Mouse (Mus musculus) ES-E14 (cell line): ENCODE data around the gene Nptxr. TPM values are rescaled to one million over a fixed set of nuclear protein-coding genes. Genes with fewer than 3 reads are reported as not detected.

ENCODE experiments used
- DNase-seq: peaks from one replicate; pipeline ENCODE4 v3.0.0-alpha.2; 2013; ENCODE audit warnings: low read depth, low spot score
- H3K27ac ChIP-seq: 2 replicates; pipeline ENCODE4 v1.5.1; 2012; ENCODE audit warnings: low read depth, mild to moderate bottlenecking, low read length, moderate library complexity, mixed read lengths; ENCODE audit not compliant: poor library complexity, insufficient read depth, severe bottlenecking
- H3K36me3 ChIP-seq: 2 replicates; pipeline ENCODE4 v1.6.1; 2012; ENCODE audit warnings: mild to moderate bottlenecking, low read length, moderate library complexity, mixed read lengths; ENCODE audit not compliant: control insufficient read depth, poor library complexity, insufficient read depth, severe bottlenecking
- H3K4me1 ChIP-seq, 2 experiments: fragments of 150-350 bp in 1 of 2; sonication (generic) in 1 of 2; 2 replicates each; pipeline ENCODE4 v1.6.1; 2012; ENCODE audit warnings: low read length in 2 of 2, mild to moderate bottlenecking in 1 of 2, mixed read lengths in 1 of 2; ENCODE audit not compliant: control insufficient read depth in 2 of 2, insufficient read depth in 2 of 2, poor library complexity in 1 of 2
- H3K4me3 ChIP-seq, 2 experiments: fragments of 150-350 bp in 1 of 2; sonication (generic) in 1 of 2; 2 replicates each; pipeline ENCODE4 v1.5.1; 2012; ENCODE audit warnings: low read length in 2 of 2, low read depth in 1 of 2, mild to moderate bottlenecking in 1 of 2, mixed read lengths in 1 of 2; ENCODE audit not compliant: insufficient read depth in 1 of 2, poor library complexity in 1 of 2, severe bottlenecking in 1 of 2
- H3K9ac ChIP-seq: 2 replicates; pipeline ENCODE4 v1.6.1; 2012; ENCODE audit warnings: low read depth, mild to moderate bottlenecking, low read length, mixed read lengths; ENCODE audit not compliant: poor library complexity, insufficient read depth, severe bottlenecking
- H3K9me3 ChIP-seq: fragments of 150-350 bp; sonication (generic); 2 replicates; pipeline ENCODE4 v1.6.1; 2012; ENCODE audit warnings: low read depth, mild to moderate bottlenecking, low read length; ENCODE audit not compliant: control insufficient read depth, insufficient read depth
- CHD2 ChIP-seq: IDR thresholded peaks from 2 replicates; pipeline ENCODE4 v1.6.1; 2014; ENCODE audit warnings: mild to moderate bottlenecking, low read depth, low read length, inconsistent platforms
- HCFC1 ChIP-seq: IDR thresholded peaks from 2 replicates; pipeline ENCODE4 v1.6.1; 2012; ENCODE audit warnings: low read length, inconsistent platforms, borderline replicate concordance; ENCODE audit not compliant: insufficient read depth
- MAFK ChIP-seq: IDR thresholded peaks from 2 replicates; pipeline ENCODE4 v1.6.1; 2014; ENCODE audit warnings: mild to moderate bottlenecking, low read depth, low read length, inconsistent platforms; ENCODE audit not compliant: insufficient read depth
- ZC3H11A ChIP-seq: IDR thresholded peaks from 2 replicates; pipeline ENCODE4 v1.6.1; 2012; ENCODE audit warnings: low read depth, mild to moderate bottlenecking, inconsistent platforms, low read length, borderline replicate concordance
- ZNF384 ChIP-seq: IDR thresholded peaks from 2 replicates; pipeline ENCODE4 v1.6.1; 2012; ENCODE audit warnings: low read depth, low read length, inconsistent platforms
- in situ Hi-C, 2 experiments: fragments of 600-800 bp; cut with MboI; formaldehyde crosslinking; loops; one replicate each; pipeline ENCODE4 v1.15.1; 2025; ENCODE audit warnings: low sequenced_read_pairs in 2 of 2, inconsistent platforms in 1 of 2; ENCODE audit not compliant: unreplicated experiment in 2 of 2
- total RNA-seq: library from RNA; depleted of rRNA; stranded (reverse); fragments of 300-350 nt; gene quantifications from 2 replicates; pipeline ENCODE4 v1.2.3, GENCODE M21; 2012

The Nptxr gene
- total RNA-seq, 1 experiment, result 7.9 TPM

- DNase-seq, result no peak
- in situ Hi-C loops, result no loop called here
- no peaks in the 10 kb centered on the region for H3K9me3 ChIP-seq
- TF ChIP-seq CHD2, result no peak
- no peak for TF ChIP-seq ZNF384
- TF ChIP-seq MAFK, result no peak
- no peak for TF ChIP-seq ZC3H11A
- TF ChIP-seq HCFC1, result no peak
- no peak overlapping the region for H3K4me3 ChIP-seq
- no peaks in the 10 kb centered on the region for H3K36me3 ChIP-seq
- H3K27ac ChIP-seq, result no peak overlapping the region
- H3K9ac ChIP-seq, result no peak overlapping the region
- H3K4me1 ChIP-seq, result peaks cover 3 to 9% of the 10 kb centered on the region in 2 experiments; a peak in 1 of 4 replicates
Measured at GRCm38 (mm10) chr15:79787815-79788214, 16.8 kb downstream of the Nptxr start.

- Histone ChIP-seq H3K36me3 (no peaks in the 10 kb centered on the region), H3K27ac (no peak overlapping the region), H3K4me1 (peaks cover 0 to 9% of the 10 kb centered on the region in 2 experiments; a peak in 1 of 4 replicates), H3K4me3 (no peak overlapping the region), H3K9ac (no peak overlapping the region), H3K9me3 (no peaks in the 10 kb centered on the region)
- no peak for TF ChIP-seq HCFC1
- TF ChIP-seq CHD2, result no peak
- no peak for TF ChIP-seq MAFK
- TF ChIP-seq ZNF384, result no peak
- TF ChIP-seq ZC3H11A, result no peak
- DNase-seq, result no peak
- in situ Hi-C loops, result no loop called here
Measured at GRCm38 (mm10) chr15:79785056-79785455, 19.5 kb downstream of the Nptxr start.

GRCm38 (mm10) chr15:79777749-79778148 is 26.8 kb downstream of the Nptxr start, which contains the start of gene Dnal4:
Dnal4 (minus strand) TSS chr15:79777849.
- DNase-seq, result no peak
- in situ Hi-C loops, result no loop called here
- no peak within 1 kb of the TSS for H3K9ac ChIP-seq
- peaks cover 5 to 7% of the 10 kb centered on the region in 2 experiments; a peak in 2 of 4 replicates for H3K4me1 ChIP-seq
- no peak within 1 kb of the TSS for H3K27ac ChIP-seq
- no peaks in the 10 kb centered on the region for H3K9me3 ChIP-seq
- no peaks in the 10 kb centered on the region for H3K36me3 ChIP-seq
- TF ChIP-seq ZNF384 (no peak), ZC3H11A (no peak), HCFC1 (no peak), CHD2 (no peak), MAFK (no peak)
- no peak within 1 kb of the TSS for H3K4me3 ChIP-seq

- H3K36me3 ChIP-seq, result no peaks in the 10 kb centered on the region
- no peak overlapping the region for H3K4me3 ChIP-seq
- in situ Hi-C loops, result no loop called here
- no peaks in the 10 kb centered on the region for H3K9me3 ChIP-seq
- no peak for TF ChIP-seq CHD2
- no peak for TF ChIP-seq MAFK
- no peak for TF ChIP-seq ZNF384
- no peak for TF ChIP-seq ZC3H11A
- TF ChIP-seq HCFC1, result no peak
- peaks cover 5 to 7% of the 10 kb centered on the region in 2 experiments; a peak in 2 of 4 replicates for H3K4me1 ChIP-seq
- DNase-seq, result no peak
- no peak overlapping the region for H3K27ac ChIP-seq
- no peak overlapping the region for H3K9ac ChIP-seq
Measured at GRCm38 (mm10) chr15:79775662-79776061, 28.9 kb downstream of the Nptxr start.
